Mouse (Mus musculus) forebrain, embryonic 12.5 days (tissue): ENCODE results near the gene Gm44973. TPM values are rescaled to one million over a fixed set of nuclear protein-coding genes. Genes with fewer than 3 reads are reported as not detected.

Experiments used
- ATAC-seq: fragments of 200-750 bp; cut with Nextera tagmentation; 2 replicates; pipeline ENCODE4 v1.8.0; 2017; ENCODE audit warnings: moderate TSS enrichment; ENCODE audit not compliant: low FRiP score
- H3K27ac ChIP-seq: fragments of 300-500 bp; sonication (generic); 2 replicates; pipeline ENCODE4 v1.5.1; 2016; ENCODE audit warnings: mild to moderate bottlenecking
- H3K27me3 ChIP-seq: fragments of 300-500 bp; sonication (generic); 2 replicates; pipeline ENCODE4 v1.6.1; 2016; ENCODE audit warnings: mild to moderate bottlenecking
- H3K36me3 ChIP-seq: fragments of 300-500 bp; sonication (generic); replicated peaks from 2 replicates; pipeline ENCODE4 v1.6.1; 2016; ENCODE audit warnings: mild to moderate bottlenecking
- H3K4me1 ChIP-seq: fragments of 300-500 bp; sonication (generic); 2 replicates; pipeline ENCODE4 v1.6.1; 2016
- H3K4me2 ChIP-seq: fragments of 300-500 bp; sonication (generic); 2 replicates; pipeline ENCODE4 v1.6.1; 2016; ENCODE audit warnings: mild to moderate bottlenecking, moderate library complexity
- H3K4me3 ChIP-seq: fragments of 300-500 bp; sonication (generic); replicated peaks from 2 replicates; pipeline ENCODE4 v1.5.1; 2016; ENCODE audit warnings: mild to moderate bottlenecking
- H3K9ac ChIP-seq: fragments of 300-500 bp; sonication (generic); 2 replicates; pipeline ENCODE4 v1.6.1; 2016; ENCODE audit warnings: mild to moderate bottlenecking
- H3K9me3 ChIP-seq: fragments of 300-500 bp; sonication (generic); 2 replicates; pipeline ENCODE4 v1.6.1; 2016
- WGBS: fragments of 180-500 bp; shearing (Covaris S2); methylation state at CpG from one replicate; pipeline ENCODE4 v1.1.7; 2016; 5-methylcytosine and 5-hydroxymethylcytosine counted together
- polyA plus RNA-seq: library from polyadenylated mRNA; unstranded; fragments of >200 nt; fragmentation: Nextera tagmentation; extraction: Ambion mirVana; gene quantifications from 2 replicates; pipeline ENCODE4 v1.2.1, GENCODE M21; 2016

Gene Gm44973
- polyA plus RNA-seq, 1 experiment from 2014 or later, result 0.69 TPM

GRCm38 (mm10) chr7:5057381-5057780, 42.1 kb downstream of the Gm44973 start:
- Histone ChIP-seq H3K4me2 (peak overlapping the region; percentile 70), H3K4me1 (peaks cover 44% of the 10 kb centered on the region), H3K27me3 (peaks cover 64% of the 10 kb centered on the region), H3K9ac (peak overlapping the region; percentile 71; the same call in 1 of the 2 replicates), H3K27ac (no peak overlapping the region), H3K4me3 (peak overlapping the region; percentile 48), H3K9me3 (no peaks in the 10 kb centered on the region), H3K36me3 (no peaks in the 10 kb centered on the region)
- ATAC-seq, result no peak
- 38% methylated on average over 8 of the region's 8 CpGs for WGBS

- no peaks in the 10 kb centered on the region for H3K9me3 ChIP-seq
- H3K9ac ChIP-seq, result no peak overlapping the region
- no peak overlapping the region for H3K27ac ChIP-seq
- H3K36me3 ChIP-seq, result no peaks in the 10 kb centered on the region
- no peak overlapping the region for H3K4me3 ChIP-seq
- peak overlapping the region; percentile 70; the same call in 1 of the 2 replicates for H3K4me2 ChIP-seq
- H3K27me3 ChIP-seq, result peaks cover 59% of the 10 kb centered on the region
- 28% methylated on average over 11 of the region's 11 CpGs for WGBS
- ATAC-seq, result no peak
- peaks cover 40% of the 10 kb centered on the region for H3K4me1 ChIP-seq
Measured at GRCm38 (mm10) chr7:5057804-5058203, 42.5 kb downstream of the Gm44973 start.

- ATAC-seq, result no peak
- Histone ChIP-seq H3K9me3 (no peaks in the 10 kb centered on the region), H3K9ac (no peak overlapping the region), H3K36me3 (no peaks in the 10 kb centered on the region), H3K27ac (no peak overlapping the region), H3K4me3 (no peak overlapping the region), H3K27me3 (peaks cover 51% of the 10 kb centered on the region), H3K4me1 (peaks cover 38% of the 10 kb centered on the region), H3K4me2 (no peak overlapping the region)
- WGBS, result 91% methylated on average over 1 of the region's 1 CpGs
Measured at GRCm38 (mm10) chr7:5058631-5059030, 43.3 kb downstream of the Gm44973 start.

- no peak for ATAC-seq
- peaks cover 43% of the 10 kb centered on the region for H3K27me3 ChIP-seq
- 94% methylated on average over 12 of the region's 12 CpGs for WGBS
- H3K27ac ChIP-seq, result peak overlapping the region; percentile 99; the same call in 1 of the 2 replicates
- peak overlapping the region; percentile 74; the same call in 1 of the 2 replicates for H3K9ac ChIP-seq
- H3K4me1 ChIP-seq, result peaks cover 40% of the 10 kb centered on the region
- H3K36me3 ChIP-seq, result no peaks in the 10 kb centered on the region
- H3K4me2 ChIP-seq, result peak overlapping the region; percentile 86; the same call in 1 of the 2 replicates
- H3K9me3 ChIP-seq, result no peaks in the 10 kb centered on the region
- no peak overlapping the region for H3K4me3 ChIP-seq
Measured at GRCm38 (mm10) chr7:5059421-5059820, 44.1 kb downstream of the Gm44973 start.

GRCm38 (mm10) chr7:5060239-5060731, 45.0 kb downstream of the Gm44973 start:
- 3% methylated on average over 27 of the region's 27 CpGs for WGBS
- Histone ChIP-seq H3K36me3 (no peaks in the 10 kb centered on the region), H3K9ac (peak overlapping the region; percentile 74), H3K4me2 (peak overlapping the region; percentile 86), H3K4me1 (peaks cover 45% of the 10 kb centered on the region), H3K9me3 (no peaks in the 10 kb centered on the region), H3K4me3 (peak overlapping the region; percentile 72), H3K27ac (peak overlapping the region; percentile 99), H3K27me3 (peaks cover 35% of the 10 kb centered on the region)
- peak; percentile 5; the same call in 1 of the 2 replicates for ATAC-seq

GRCm38 (mm10) chr7:5060944-5061773, 45.9 kb downstream of the Gm44973 start:
- WGBS, result under 1% methylated on average over 60 of the region's 60 CpGs
- ATAC-seq, result peak; percentile 90
- peak overlapping the region; percentile 86 for H3K4me2 ChIP-seq
- H3K4me3 ChIP-seq, result peak overlapping the region; percentile 72
- H3K4me1 ChIP-seq, result peaks cover 53% of the 10 kb centered on the region
- H3K36me3 ChIP-seq, result peaks cover 6% of the 10 kb centered on the region
- H3K27ac ChIP-seq, result peak overlapping the region; percentile 99
- peaks cover 26% of the 10 kb centered on the region for H3K27me3 ChIP-seq
- peak overlapping the region; percentile 74 for H3K9ac ChIP-seq
- H3K9me3 ChIP-seq, result no peaks in the 10 kb centered on the region

- Histone ChIP-seq H3K9me3 (no peaks in the 10 kb centered on the region), H3K4me2 (peak within 1 kb of the TSS; percentile 86), H3K4me1 (peaks cover 46% of the 10 kb centered on the region), H3K4me3 (peak within 1 kb of the TSS; percentile 72), H3K27me3 (peaks cover 19% of the 10 kb centered on the region), H3K9ac (peak within 1 kb of the TSS; percentile 74), H3K27ac (peak within 1 kb of the TSS; percentile 99), H3K36me3 (peaks cover 13% of the 10 kb centered on the region)
- under 1% methylated on average over 61 of the region's 65 CpGs for WGBS
- ATAC-seq, result peak; percentile 85
Measured at GRCm38 (mm10) chr7:5061774-5062359, 46.6 kb downstream of the Gm44973 start, which contains the start of gene U2af2. TSS of gene U2af2 (plus strand) at chr7:5062143.

GRCm38 (mm10) chr7:5062360-5063001, 47.2 kb downstream of the Gm44973 start:
- Histone ChIP-seq H3K4me1 (peaks cover 41% of the 10 kb centered on the region), H3K4me2 (peak overlapping the region; percentile 86)
- WGBS, result under 1% methylated on average over 43 of the region's 51 CpGs

GRCm38 (mm10) chr7:5064886-5065285, 49.6 kb downstream of the Gm44973 start:
- Histone ChIP-seq H3K4me1 (peaks cover 36% of the 10 kb centered on the region), H3K9me3 (no peaks in the 10 kb centered on the region), H3K9ac (no peak overlapping the region), H3K4me2 (no peak overlapping the region), H3K36me3 (peaks cover 44% of the 10 kb centered on the region), H3K4me3 (no peak overlapping the region), H3K27me3 (no peaks in the 10 kb centered on the region), H3K27ac (no peak overlapping the region)
- WGBS, result 90% methylated on average over 6 of the region's 6 CpGs
- ATAC-seq, result no peak

More at GRCm38 (mm10) chr7:5062360-5063001, 47.2 kb downstream of the Gm44973 start:
- peak overlapping the region; percentile 72 for H3K4me3 ChIP-seq
- H3K9ac ChIP-seq, result peak overlapping the region; percentile 74
- peaks cover 19% of the 10 kb centered on the region for H3K36me3 ChIP-seq
- H3K27me3 ChIP-seq, result peaks cover 13% of the 10 kb centered on the region
- H3K27ac ChIP-seq, result peak overlapping the region; percentile 99
- no peaks in the 10 kb centered on the region for H3K9me3 ChIP-seq
- ATAC-seq, result peak; percentile 57

- no peaks in the 10 kb centered on the region for H3K4me1 ChIP-seq
- WGBS, result 85% methylated on average over 1 of the region's 1 CpGs
- no peak overlapping the region for H3K4me3 ChIP-seq
- no peak for ATAC-seq
- H3K9ac ChIP-seq, result no peak overlapping the region
- peaks cover 96% of the 10 kb centered on the region for H3K36me3 ChIP-seq
- H3K27ac ChIP-seq, result no peak overlapping the region
- H3K27me3 ChIP-seq, result no peaks in the 10 kb centered on the region
- no peak overlapping the region for H3K4me2 ChIP-seq
- no peaks in the 10 kb centered on the region for H3K9me3 ChIP-seq
Measured at GRCm38 (mm10) chr7:5073586-5073985, 58.3 kb downstream of the Gm44973 start.

- no peaks in the 10 kb centered on the region for H3K9me3 ChIP-seq
- no peak for ATAC-seq
- no peaks in the 10 kb centered on the region for H3K27me3 ChIP-seq
- H3K4me1 ChIP-seq, result no peaks in the 10 kb centered on the region
- no peak overlapping the region for H3K27ac ChIP-seq
- H3K4me2 ChIP-seq, result no peak overlapping the region
- H3K36me3 ChIP-seq, result peaks cover 88% of the 10 kb centered on the region
- H3K9ac ChIP-seq, result no peak overlapping the region
- 92% methylated on average over 5 of the region's 5 CpGs for WGBS
- H3K4me3 ChIP-seq, result no peak overlapping the region
Measured at GRCm38 (mm10) chr7:5074984-5075383, 59.7 kb downstream of the Gm44973 start.

- Histone ChIP-seq H3K9me3 (no peaks in the 10 kb centered on the region), H3K9ac (no peak overlapping the region), H3K4me1 (peaks cover 14% of the 10 kb centered on the region), H3K36me3 (peaks cover 68% of the 10 kb centered on the region), H3K4me2 (no peak overlapping the region), H3K4me3 (no peak overlapping the region), H3K27ac (no peak overlapping the region), H3K27me3 (no peaks in the 10 kb centered on the region)
- ATAC-seq, result no peak
- WGBS, result 93% methylated on average over 2 of the region's 2 CpGs
Measured at GRCm38 (mm10) chr7:5076931-5077330, 61.6 kb downstream of the Gm44973 start.
